ENCODE assay signal across 14 mouse cellular contexts in the genomic region with DNA sequence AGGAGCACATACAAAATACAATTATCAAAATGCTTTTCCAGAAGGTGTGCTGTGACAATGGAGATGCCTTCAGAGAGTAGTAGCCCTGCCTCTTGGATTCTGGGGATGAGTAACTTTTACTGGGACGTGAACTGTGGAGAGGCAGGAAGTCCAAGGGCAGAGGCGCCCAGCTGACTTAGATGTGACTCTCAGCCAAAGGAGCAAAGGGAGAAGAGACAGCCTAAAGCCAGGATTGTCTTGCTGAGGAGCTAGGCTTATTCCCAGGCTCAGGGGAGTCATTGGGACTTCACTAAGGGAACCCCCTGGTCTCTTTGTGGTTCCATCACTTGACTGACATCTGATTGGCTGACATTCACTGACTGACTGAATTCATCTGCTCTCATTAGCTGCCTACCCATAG.
DNase-seq lines count a peak whose midpoint lies in the region; ATAC-seq and TF ChIP-seq lines count a peak whose summit lies in the region.
"Had no signal": no experiment of that assay in that cellular context is flagged by ENCODE, and none has a peak within 500 bp of the region (broad histone marks: within the 10 kb centered on the region; RNA-seq: fewer than 3 reads in every experiment).

No protein-coding gene starts in this region.

- TF ChIP-seq CTCF in midbrain, postnatal 0 days (IDR thresholded peaks at IDR 0.05), result no peak

- no peaks in the 10 kb centered on the region for H3K27me3 ChIP-seq in heart, embryonic 11.5 days (ENCODE audit: control insufficient read depth, insufficient read depth, low read length)
- H3K27me3 ChIP-seq in midbrain, embryonic 13.5 days, result no peaks in the 10 kb centered on the region
- H3K27me3 ChIP-seq in midbrain, postnatal 0 days (ENCODE audit: insufficient read depth, low read length), result no peaks in the 10 kb centered on the region
- H3K27me3 ChIP-seq in limb, embryonic 13.5 days, result no peaks in the 10 kb centered on the region
- H3K27me3 ChIP-seq: CH12.LX; hindbrain, embryonic 12.5 days; liver, embryonic 12.5 days; neural tube, embryonic 13.5 days had no signal

- no peaks in the 10 kb centered on the region for H3K9me3 ChIP-seq in heart, embryonic 11.5 days (replicated peaks; ENCODE audit: control insufficient read depth, low read length)
- no peaks in the 10 kb centered on the region for H3K9me3 ChIP-seq in midbrain, embryonic 13.5 days
- no peaks in the 10 kb centered on the region for H3K9me3 ChIP-seq in midbrain, postnatal 0 days (ENCODE audit: low read length)
- no peaks in the 10 kb centered on the region for H3K9me3 ChIP-seq in limb, embryonic 13.5 days
- H3K9me3 ChIP-seq: hindbrain, embryonic 12.5 days; liver, embryonic 12.5 days; neural tube, embryonic 13.5 days had no signal

- H3K4me3 ChIP-seq in heart, embryonic 11.5 days (ENCODE audit: low read depth, low read length), result no peak overlapping the region
- no peak overlapping the region for H3K4me3 ChIP-seq in midbrain, embryonic 13.5 days (replicated peaks)
- H3K4me3 ChIP-seq in midbrain, postnatal 0 days (ENCODE audit: low read depth, low read length), result no peak overlapping the region
- no peak overlapping the region for H3K4me3 ChIP-seq in limb, embryonic 13.5 days
- H3K4me3 ChIP-seq: hindbrain, embryonic 12.5 days; liver, embryonic 12.5 days; neural tube, embryonic 13.5 days had no signal

- H3K27ac ChIP-seq in heart, embryonic 11.5 days (ENCODE audit: low read depth, low read length), result peak overlapping the region; percentile 29; the same call in 1 of the 2 replicates
- 0 out of 2 replicates have a peak overlapping the region, but pooled peaks have one; percentile 5 for H3K27ac ChIP-seq in midbrain, embryonic 13.5 days
- no peak overlapping the region for H3K27ac ChIP-seq in midbrain, postnatal 0 days (ENCODE audit: low read depth, low read length)
- H3K27ac ChIP-seq in limb, embryonic 13.5 days, result peak overlapping the region; percentile 56
- H3K27ac ChIP-seq: hindbrain, embryonic 12.5 days; liver, embryonic 12.5 days; neural tube, embryonic 13.5 days had no signal

- no peak overlapping the region for H3K9ac ChIP-seq in heart, embryonic 11.5 days (ENCODE audit: low read depth, low read length)
- no peak overlapping the region for H3K9ac ChIP-seq in midbrain, embryonic 13.5 days (replicated peaks)
- no peak overlapping the region for H3K9ac ChIP-seq in midbrain, postnatal 0 days (replicated peaks; ENCODE audit: low read length, poor library complexity, severe bottlenecking)
- H3K9ac ChIP-seq in limb, embryonic 13.5 days, result no peak overlapping the region
- H3K9ac ChIP-seq: hindbrain, embryonic 12.5 days; liver, embryonic 12.5 days; neural tube, embryonic 13.5 days had no signal

- ATAC-seq in heart, embryonic 11.5 days (replicated peaks; ENCODE audit: insufficient number of reproducible peaks, low FRiP score, low TSS enrichment), result no peak
- ATAC-seq in midbrain, embryonic 13.5 days, result no peak
- no peak for ATAC-seq in midbrain, postnatal 0 days (ENCODE audit: low FRiP score)
- no peak for ATAC-seq in limb, embryonic 13.5 days (ENCODE audit: low FRiP score, low read depth)
- ATAC-seq: forebrain, embryonic 14.5 days; liver, embryonic 12.5 days had no signal

- no peaks in the 10 kb centered on the region for H3K36me3 ChIP-seq in heart, embryonic 11.5 days (ENCODE audit: control insufficient read depth, insufficient read depth, low read length)
- H3K36me3 ChIP-seq in midbrain, embryonic 13.5 days, result no peaks in the 10 kb centered on the region
- no peaks in the 10 kb centered on the region for H3K36me3 ChIP-seq in midbrain, postnatal 0 days (ENCODE audit: insufficient read depth, low read length)
- H3K36me3 ChIP-seq in limb, embryonic 13.5 days, result no peaks in the 10 kb centered on the region
- H3K36me3 ChIP-seq: hindbrain, embryonic 12.5 days; liver, embryonic 12.5 days; neural tube, embryonic 13.5 days had no signal

- H3K4me1 ChIP-seq in heart, embryonic 11.5 days (ENCODE audit: control insufficient read depth, insufficient read depth, low read length), result peaks cover 6% of the 10 kb centered on the region; the same call in 1 of the 2 replicates
- peaks cover 6% of the 10 kb centered on the region for H3K4me1 ChIP-seq in midbrain, embryonic 13.5 days (replicated peaks)
- no peaks in the 10 kb centered on the region for H3K4me1 ChIP-seq in midbrain, postnatal 0 days (ENCODE audit: insufficient read depth, low read length)
- peaks cover 30% of the 10 kb centered on the region for H3K4me1 ChIP-seq in limb, embryonic 13.5 days
- H3K4me1 ChIP-seq: liver, embryonic 12.5 days had no signal

- 79% methylated on average over 2 of the region's 2 CpGs for WGBS in heart, embryonic 11.5 days (ENCODE audit: insufficient replicate concordance)
- 83% methylated on average over 2 of the region's 2 CpGs for WGBS in midbrain, embryonic 13.5 days
- WGBS in midbrain, postnatal 0 days, result 84% methylated on average over 2 of the region's 2 CpGs
- WGBS in limb, embryonic 13.5 days, result 84% methylated on average over 2 of the region's 2 CpGs

- peak overlapping the region; percentile 25 for H3K4me2 ChIP-seq in heart, embryonic 11.5 days
- H3K4me2 ChIP-seq in midbrain, embryonic 13.5 days (replicated peaks), result no peak overlapping the region
- H3K4me2 ChIP-seq in midbrain, postnatal 0 days (ENCODE audit: low read depth, low read length, poor library complexity, severe bottlenecking), result no peak overlapping the region
- H3K4me2 ChIP-seq in limb, embryonic 13.5 days (replicated peaks), result no peak overlapping the region
- H3K4me2 ChIP-seq: hindbrain, embryonic 12.5 days; neural tube, embryonic 13.5 days had no signal

- no peak for DNase-seq in heart, adult 9 months (ENCODE audit: low spot score in 2 of 2)
- DNase-seq in midbrain, postnatal 0 days (ENCODE audit: low spot score), result no peak
- no peak for DNase-seq in left cerebral cortex, adult 8-10 months (ENCODE audit: low spot score in 2 of 2)
- no peak for DNase-seq in retina, postnatal 1 day
- DNase-seq: cerebellum, adult 8-10 months; kidney, adult 9 months had no signal
